Mouse (Mus musculus) CH12.LX (cell line): ENCODE results near the gene Nos2. TPM values are rescaled to one million over a fixed set of nuclear protein-coding genes. Genes with fewer than 3 reads are reported as not detected.
A peak's percentile ranks its signal among the peaks of the same experiment; 100 is the strongest.
"Not testable (repeated sequence)": the region's sequence is repeated elsewhere in the genome, so short reads cannot be mapped to it uniquely, and the experiment has no call there.

Experiments
- DNase-seq: peaks from one replicate; pipeline ENCODE4 v3.0.0-alpha.2; 2013; ENCODE audit errors: extremely low read depth
- H3K27ac ChIP-seq: 2 replicates; pipeline ENCODE4 v1.5.1; 2012; ENCODE audit warnings: low read depth, mild to moderate bottlenecking, control low read depth, moderate library complexity; ENCODE audit not compliant: insufficient read depth
- H3K27me3 ChIP-seq: replicated peaks from 2 replicates; pipeline ENCODE3; 2012; ENCODE audit warnings: inconsistent platforms
- H3K36me3 ChIP-seq, 2 experiments: replicated peaks in 1 of 2; 2 replicates each; pipeline versions ENCODE3 to v1.6.1; 2012; ENCODE audit warnings: inconsistent platforms in 1 of 2, low read length in 1 of 2, mild to moderate bottlenecking in 1 of 2, mixed read lengths in 1 of 2, moderate library complexity in 1 of 2; ENCODE audit not compliant: control insufficient read depth in 1 of 2, insufficient read depth in 1 of 2
- H3K4me1 ChIP-seq, 2 experiments: 2 replicates each; pipeline ENCODE4 v1.6.1; 2012; ENCODE audit warnings: inconsistent platforms in 1 of 2, moderate library complexity in 1 of 2; ENCODE audit not compliant: insufficient read depth in 2 of 2, control insufficient read depth in 1 of 2
- H3K4me2 ChIP-seq: 2 replicates; pipeline ENCODE4 v1.6.1; 2012; ENCODE audit warnings: low read depth, mild to moderate bottlenecking, control low read depth; ENCODE audit not compliant: poor library complexity, insufficient read depth, severe bottlenecking
- H3K4me3 ChIP-seq, 3 experiments: fragments of 150-350 bp in 1 of 3; sonication (generic) in 1 of 3; replicated peaks in 1 of 3; 2 replicates each; pipeline versions ENCODE3 to v1.5.1; 2011 to 2012; ENCODE audit warnings: low read depth in 2 of 3, low read length in 2 of 3, mild to moderate bottlenecking in 2 of 3, moderate library complexity in 2 of 3, control low read depth in 1 of 3, improper control_type of control experiment in 1 of 3, inconsistent platforms in 1 of 3, mixed read lengths in 1 of 3; ENCODE audit not compliant: poor library complexity in 1 of 3
- H3K79me2 ChIP-seq: replicated peaks from 2 replicates; pipeline ENCODE4 v1.6.1; 2012; ENCODE audit warnings: mild to moderate bottlenecking, moderate library complexity; ENCODE audit not compliant: control insufficient read depth, poor library complexity, insufficient read depth, severe bottlenecking; ENCODE audit errors: extremely low read depth
- H3K9ac ChIP-seq: 2 replicates; pipeline ENCODE4 v1.6.1; 2012; ENCODE audit warnings: low read depth, mild to moderate bottlenecking, control low read depth, moderate library complexity; ENCODE audit not compliant: insufficient read depth
- H3K9me3 ChIP-seq: replicated peaks from 2 replicates; pipeline ENCODE3; 2012; ENCODE audit warnings: low read length, inconsistent platforms, mixed read lengths
- BHLHE40 ChIP-seq: IDR thresholded peaks from 2 replicates; pipeline ENCODE4 v1.6.1; 2011; ENCODE audit warnings: mild to moderate bottlenecking, low read depth, low read length, improper control_type of control experiment
- CTCF ChIP-seq, 2 experiments: IDR thresholded peaks in 1 of 2; conservative IDR thresholded peaks in 1 of 2; 2 replicates each; pipeline ENCODE4 v1.5.1; 2011 to 2012; ENCODE audit warnings: low read depth in 2 of 2, low read length in 2 of 2, improper control_type of control experiment in 1 of 2, inconsistent platforms in 1 of 2, mild to moderate bottlenecking in 1 of 2, moderate library complexity in 1 of 2
- ETS1 ChIP-seq: conservative IDR thresholded peaks from 2 replicates; pipeline ENCODE4 v1.6.1; 2012; ENCODE audit warnings: low read depth, mild to moderate bottlenecking, inconsistent platforms, low read length, improper control_type of control experiment, moderate library complexity
- GABPA ChIP-seq: IDR thresholded peaks from 2 replicates; pipeline ENCODE4 v1.6.1; 2012; ENCODE audit warnings: low read depth, low read length, improper control_type of control experiment, inconsistent platforms; ENCODE audit not compliant: insufficient replicate concordance
- HCFC1 ChIP-seq: IDR thresholded peaks from 2 replicates; pipeline ENCODE4 v1.6.1; 2012; ENCODE audit warnings: low read depth, mild to moderate bottlenecking, inconsistent platforms, low read length, improper control_type of control experiment
- IRF4 ChIP-seq: IDR thresholded peaks from 2 replicates; pipeline ENCODE4 v1.6.1; 2014; ENCODE audit warnings: low read depth, mild to moderate bottlenecking, inconsistent platforms, low read length, improper control_type of control experiment
- JUND ChIP-seq: conservative IDR thresholded peaks from 2 replicates; pipeline ENCODE4 v1.6.1; 2011; ENCODE audit warnings: low read depth, low read length, improper control_type of control experiment
- MAFK ChIP-seq: IDR thresholded peaks from 2 replicates; pipeline ENCODE4 v1.6.1; 2011; ENCODE audit warnings: low read length, improper control_type of control experiment; ENCODE audit not compliant: insufficient replicate concordance
- MAX ChIP-seq: IDR thresholded peaks from 2 replicates; pipeline ENCODE4 v1.6.1; 2011; ENCODE audit warnings: low read length, improper control_type of control experiment
- MAZ ChIP-seq: IDR thresholded peaks from 2 replicates; pipeline ENCODE4 v1.6.1; 2012; ENCODE audit warnings: low read depth, mild to moderate bottlenecking, inconsistent platforms, low read length, improper control_type of control experiment, moderate library complexity
- MXI1 ChIP-seq: IDR thresholded peaks from 2 replicates; pipeline ENCODE4 v1.6.1; 2011; ENCODE audit warnings: mild to moderate bottlenecking, low read depth, low read length, improper control_type of control experiment
- MYC ChIP-seq: IDR thresholded peaks from 2 replicates; pipeline ENCODE4 v1.6.1; 2011; ENCODE audit warnings: low read depth, mild to moderate bottlenecking, improper control_type of control experiment, low read length
- NELFE ChIP-seq: IDR thresholded peaks from 2 replicates; pipeline ENCODE4 v1.6.1; 2011; ENCODE audit warnings: low read depth, low read length, improper control_type of control experiment
- NRF1 ChIP-seq: IDR thresholded peaks from 2 replicates; pipeline ENCODE4 v1.6.1; 2014; ENCODE audit warnings: low read depth, mild to moderate bottlenecking, inconsistent platforms, low read length, improper control_type of control experiment, moderate library complexity
- PAX5 ChIP-seq: IDR thresholded peaks from 2 replicates; pipeline ENCODE4 v1.6.1; 2012; ENCODE audit warnings: low read length, inconsistent platforms, mixed read lengths
- POLR2A ChIP-seq: IDR thresholded peaks from 2 replicates; pipeline ENCODE4 v1.6.1; 2011; ENCODE audit warnings: low read depth, mild to moderate bottlenecking, improper control_type of control experiment, low read length
- RAD21 ChIP-seq: IDR thresholded peaks from 2 replicates; pipeline ENCODE4 v1.6.1; 2011; ENCODE audit warnings: low read depth, mild to moderate bottlenecking, low read length, improper control_type of control experiment, moderate library complexity
- USF1 ChIP-seq: IDR thresholded peaks from 2 replicates; pipeline ENCODE4 v1.6.1; 2014; ENCODE audit warnings: low read depth, mild to moderate bottlenecking, inconsistent platforms, low read length, improper control_type of control experiment
- USF2 ChIP-seq: conservative IDR thresholded peaks from 2 replicates; pipeline ENCODE4 v1.6.1; 2011; ENCODE audit warnings: low read depth, low read length, improper control_type of control experiment
- ZC3H11A ChIP-seq: IDR thresholded peaks from 2 replicates; pipeline ENCODE4 v1.6.1; 2012; ENCODE audit warnings: low read depth, mild to moderate bottlenecking, inconsistent platforms, low read length, improper control_type of control experiment
- dilution Hi-C: fragments of 300-500 bp; cut with MboI; formaldehyde crosslinking; loops from 2 replicates; pipeline ENCODE4 v1.14.3; 2020; ENCODE audit warnings: low sequenced_read_pairs; ENCODE audit not compliant: extremely low pct_unique_long_range_greater_than_20kb, extremely low pct_ligation_motif_present
- in situ Hi-C: fragments of 300-500 bp; cut with MboI; formaldehyde crosslinking; loops from 3 replicates; pipeline ENCODE4 v1.14.3; 2019; ENCODE audit warnings: low sequenced_read_pairs, low pct_ligation_motif_present, low pct_unique_long_range_greater_than_20kb, mixed read lengths
- polyA plus RNA-seq: library from polyadenylated mRNA; unstranded; fragments of >175 nt; gene quantifications from 2 replicates; pipeline ENCODE4 v1.2.1, GENCODE M21; 2012; ENCODE audit warnings: low read depth; ENCODE audit not compliant: insufficient read length
- total RNA-seq, 2 experiments: library from RNA; depleted of rRNA; stranded (reverse); fragments of 300-350 nt in 1 of 2; fragments of >200 nt in 1 of 2; gene quantifications; 2 replicates each; pipeline ENCODE4 v1.2.3; 2012 to 2014

Nos2 gene
- total and polyA plus RNA-seq, 3 experiments = 1.6 to 3.4 (median 1.8) TPM

DNA sequence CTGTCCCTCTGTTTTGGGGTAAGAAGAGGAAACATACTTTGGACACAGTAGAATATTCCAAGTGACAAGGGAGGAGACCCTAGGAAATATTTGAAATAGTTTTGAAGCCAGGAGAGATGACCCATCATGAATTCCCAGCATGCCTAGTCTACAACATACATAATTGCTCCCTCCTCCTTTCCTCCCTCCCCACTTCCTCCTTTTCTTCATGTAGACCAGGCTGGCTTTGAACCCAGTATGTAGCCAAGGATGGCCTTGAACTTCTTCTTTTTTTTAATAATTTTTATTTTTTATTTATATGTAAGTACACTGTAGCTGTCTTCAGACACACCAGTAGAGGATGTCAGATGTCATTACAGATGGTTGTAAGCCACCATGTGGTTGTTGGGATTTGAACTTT, 64.9 kb downstream of the Nos2 start:
- Histone ChIP-seq H3K9me3 (peaks cover 5% of the 10 kb centered on the region), H3K9ac (no peak overlapping the region), H3K4me1 (peaks cover 8 to 27% of the 10 kb centered on the region in 2 experiments), H3K36me3 (peaks cover 0 to 69% of the 10 kb centered on the region in 2 experiments), H3K79me2 (no peaks in the 10 kb centered on the region), H3K27me3 (no peaks in the 10 kb centered on the region), H3K4me3 (no peak overlapping the region), H3K27ac (no peak overlapping the region), H3K4me2 (peak overlapping the region; percentile 37)
- TF ChIP-seq CTCF (conservative IDR thresholded peaks at IDR 0.05 in 1 of 2, IDR thresholded peaks at IDR 0.05 in 1 of 2; ENCODE audit: low read depth in 2 of 2, low read length in 2 of 2) (no peak), USF1 (no peak), ETS1 (no peak), PAX5 (no peak), MAFK (no peak), NRF1 (no peak), NELFE (no peak), IRF4 (no peak), MXI1 (no peak), POLR2A (no peak), RAD21 (no peak), USF2 (no peak), MAX (no peak)
- in situ Hi-C loops (no loop called here), dilution Hi-C loops (no loop called here)
- no peak for DNase-seq

DNA sequence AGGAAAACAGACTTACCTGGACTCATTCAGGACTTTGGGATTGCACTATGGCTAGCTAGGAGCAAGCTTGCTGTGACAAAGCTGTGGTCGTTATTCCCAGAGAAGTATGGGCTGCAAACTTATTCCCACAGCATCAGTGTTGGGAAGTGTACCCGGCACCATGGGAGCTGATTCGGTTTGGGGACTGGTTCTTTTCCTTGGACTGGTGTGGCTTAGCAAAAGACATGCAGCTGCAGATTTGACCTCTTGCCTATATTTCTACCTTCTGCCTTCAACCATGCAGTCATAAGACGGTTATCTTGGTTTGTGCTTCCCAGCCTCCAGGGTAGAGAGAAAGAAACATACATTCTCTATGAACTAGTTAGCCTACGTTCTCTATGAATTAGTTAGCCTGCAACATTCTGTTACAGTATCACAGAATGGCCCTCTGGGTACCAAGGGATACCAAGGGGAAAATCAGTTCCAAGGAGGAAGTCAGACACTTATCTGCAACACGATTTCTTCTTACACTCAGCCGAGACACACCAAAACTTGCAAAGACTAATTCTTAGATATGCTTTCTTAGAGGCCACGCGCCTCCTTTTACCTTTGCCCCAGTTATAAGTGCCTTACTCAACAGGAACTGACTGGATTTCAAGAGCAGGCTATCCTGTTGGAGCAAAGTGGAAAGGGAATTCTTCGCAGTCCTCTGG, 65.9 kb downstream of the Nos2 start:
- H3K4me3 ChIP-seq = no peak overlapping the region
- H3K27ac ChIP-seq = no peak overlapping the region
- no peak for DNase-seq
- no peaks in the 10 kb centered on the region for H3K27me3 ChIP-seq
- no peak overlapping the region for H3K4me2 ChIP-seq
- no peak for TF ChIP-seq BHLHE40
- no peak for TF ChIP-seq JUND
- TF ChIP-seq CTCF (conservative IDR thresholded peaks at IDR 0.05 in 1 of 2, IDR thresholded peaks at IDR 0.05 in 1 of 2; ENCODE audit: low read depth in 2 of 2, low read length in 2 of 2) = no peak
- TF ChIP-seq GABPA = no peak
- TF ChIP-seq MYC = no peak
- no peak for TF ChIP-seq MAZ
- no peak for TF ChIP-seq HCFC1
- no peak for TF ChIP-seq ZC3H11A
- peaks cover 0 to 63% of the 10 kb centered on the region in 2 experiments for H3K36me3 ChIP-seq
- peaks cover 8 to 27% of the 10 kb centered on the region in 2 experiments for H3K4me1 ChIP-seq
- no peaks in the 10 kb centered on the region for H3K79me2 ChIP-seq
- no peak overlapping the region for H3K9ac ChIP-seq
- peaks cover 5% of the 10 kb centered on the region for H3K9me3 ChIP-seq
- dilution Hi-C loops = no loop called here
- in situ Hi-C loops = no loop called here

DNA sequence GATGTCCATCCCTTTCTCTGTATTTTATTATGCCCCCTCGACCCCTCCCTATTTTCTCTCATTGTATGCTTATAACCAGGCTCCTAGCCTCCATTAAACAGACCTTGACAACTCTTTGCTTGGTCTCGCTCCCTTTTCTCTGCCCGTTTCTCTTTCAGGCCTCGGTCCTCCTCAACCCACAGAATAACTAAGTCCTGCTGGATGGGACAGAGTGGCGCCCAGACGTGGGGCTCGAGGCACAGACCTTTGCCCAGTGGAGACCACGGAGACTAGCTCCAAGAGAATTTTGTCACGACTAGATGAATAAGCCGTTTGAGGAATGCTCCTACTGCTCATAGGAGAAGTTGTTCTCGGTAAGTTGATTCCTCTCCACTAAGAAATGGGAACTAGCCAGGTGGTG, 68.6 kb downstream of the Nos2 start:
- H3K4me3 ChIP-seq, dilution Hi-C loops, DNase-seq: not testable (repeated sequence)

More for the DNA sequence above, 68.6 kb downstream of the Nos2 start:
- H3K4me1 ChIP-seq = peaks cover 5 to 13% of the 10 kb centered on the region in 2 experiments
- H3K27me3 ChIP-seq, H3K27ac ChIP-seq, in situ Hi-C loops, H3K9ac ChIP-seq, H3K79me2 ChIP-seq, H3K9me3 ChIP-seq, H3K4me2 ChIP-seq: not testable (repeated sequence)
- H3K36me3 ChIP-seq = peaks cover 2 to 39% of the 10 kb centered on the region in 2 experiments
